Mouse (Mus musculus) kidney, embryonic 16.5 days (tissue): ENCODE measurements around the gene Chst3. TPM values are rescaled to one million over a fixed set of nuclear protein-coding genes. Genes with fewer than 3 reads are reported as not detected.
"Not testable (repeated sequence)": the region's sequence is repeated elsewhere in the genome, so short reads cannot be mapped to it uniquely, and the experiment has no call there.

Experiments used
- ATAC-seq: fragments of 200-750 bp; cut with Nextera tagmentation; 2 replicates; pipeline ENCODE4 v1.8.0; 2017; ENCODE audit warnings: moderate TSS enrichment; ENCODE audit not compliant: low FRiP score, low TSS enrichment
- H3K27ac ChIP-seq: fragments of 300-500 bp; sonication (generic); 2 replicates; pipeline ENCODE4 v1.5.1; 2014; ENCODE audit warnings: low read length
- H3K27me3 ChIP-seq: fragments of 300-500 bp; sonication (generic); 2 replicates; pipeline ENCODE4 v1.6.1; 2014; ENCODE audit warnings: low read length, control low read depth, mixed read lengths; ENCODE audit not compliant: insufficient read depth
- H3K36me3 ChIP-seq: fragments of 300-500 bp; sonication (generic); 2 replicates; pipeline ENCODE4 v1.6.1; 2014; ENCODE audit warnings: low read length, control low read depth, mixed read lengths; ENCODE audit not compliant: insufficient read depth
- H3K4me1 ChIP-seq: fragments of 300-500 bp; sonication (generic); 2 replicates; pipeline ENCODE4 v1.6.1; 2014; ENCODE audit warnings: low read length, control low read depth, mixed read lengths; ENCODE audit not compliant: insufficient read depth
- H3K4me2 ChIP-seq: fragments of 300-500 bp; sonication (generic); replicated peaks from 2 replicates; pipeline ENCODE4 v1.6.1; 2014; ENCODE audit warnings: low read depth, low read length
- H3K4me3 ChIP-seq: fragments of 300-500 bp; sonication (generic); 2 replicates; pipeline ENCODE4 v1.5.1; 2014; ENCODE audit warnings: mild to moderate bottlenecking, low read length
- H3K9ac ChIP-seq: fragments of 300-500 bp; sonication (generic); replicated peaks from 2 replicates; pipeline ENCODE4 v1.6.1; 2014; ENCODE audit warnings: low read length
- H3K9me3 ChIP-seq: fragments of 300-500 bp; sonication (generic); 2 replicates; pipeline ENCODE4 v1.6.1; 2016; ENCODE audit warnings: low read length, control low read depth
- WGBS: fragments of 180-500 bp; shearing (Covaris S2); extraction: QIAGEN DNeasy Blood & Tissue Kit; methylation state at CpG from one replicate; pipeline ENCODE4 v1.1.7; 2014; 5-methylcytosine and 5-hydroxymethylcytosine counted together
- polyA plus RNA-seq: library from polyadenylated mRNA; unstranded; fragments of >200 nt; fragmentation: Nextera tagmentation; extraction: Ambion mirVana; gene quantifications from 2 replicates; pipeline ENCODE4 v1.2.1, GENCODE M21; 2015

Chst3 gene
- polyA plus RNA-seq, 1 experiment from 2014 or later = 2.2 TPM

GRCm38 (mm10) chr10:60237475-60238154, 18.6 kb upstream of the Chst3 start:
- no peak overlapping the region for H3K9ac ChIP-seq
- no peaks in the 10 kb centered on the region for H3K27me3 ChIP-seq
- no peak overlapping the region for H3K27ac ChIP-seq
- no peak overlapping the region for H3K4me2 ChIP-seq
- H3K4me3 ChIP-seq = no peak overlapping the region
- no peaks in the 10 kb centered on the region for H3K36me3 ChIP-seq
- 64% methylated on average over 10 of the region's 10 CpGs for WGBS
- ATAC-seq = no peak
- 0 out of 2 replicates have a peak, but pooled peaks cover 4% of the 10 kb centered on the region for H3K9me3 ChIP-seq
- H3K4me1 ChIP-seq = no peaks in the 10 kb centered on the region

- not testable (repeated sequence) for H3K36me3 ChIP-seq, H3K9ac ChIP-seq, H3K4me1 ChIP-seq, H3K27me3 ChIP-seq, H3K4me3 ChIP-seq, H3K9me3 ChIP-seq, ATAC-seq, H3K27ac ChIP-seq, H3K4me2 ChIP-seq
- 94% methylated on average over 6 of the region's 6 CpGs for WGBS
Measured at GRCm38 (mm10) chr10:60235876-60236275, 16.8 kb upstream of the Chst3 start.

DNA sequence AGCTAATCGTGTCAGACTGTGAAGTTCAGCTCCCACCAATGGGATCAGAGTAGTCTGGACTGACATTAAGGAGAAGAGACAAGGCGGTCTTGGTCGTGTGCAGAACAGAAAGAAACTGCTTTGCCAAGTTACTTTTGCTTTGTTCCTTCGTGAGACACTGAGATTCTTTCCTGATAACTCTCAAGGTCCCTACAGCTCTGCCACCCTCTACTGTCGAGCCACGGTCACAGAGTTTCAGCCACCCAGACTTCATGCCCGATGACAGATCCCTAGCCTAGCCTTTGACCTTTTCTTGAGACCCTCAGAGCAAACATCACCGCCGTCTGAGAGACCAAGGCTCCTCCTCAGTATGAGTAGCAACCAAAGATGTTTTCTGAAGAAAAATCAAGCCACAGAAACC, 14.9 kb upstream of the Chst3 start:
- Histone ChIP-seq H3K27me3 (no peaks in the 10 kb centered on the region), H3K4me3 (no peak overlapping the region), H3K36me3 (no peaks in the 10 kb centered on the region), H3K9me3 (no peaks in the 10 kb centered on the region), H3K9ac (no peak overlapping the region), H3K4me2 (no peak overlapping the region), H3K27ac (no peak overlapping the region), H3K4me1 (no peaks in the 10 kb centered on the region)
- no peak for ATAC-seq
- WGBS = 76% methylated on average over 9 of the region's 9 CpGs

- H3K9ac ChIP-seq = no peak overlapping the region
- H3K4me1 ChIP-seq = no peaks in the 10 kb centered on the region
- H3K4me2 ChIP-seq = no peak overlapping the region
- H3K36me3 ChIP-seq = no peaks in the 10 kb centered on the region
- no peaks in the 10 kb centered on the region for H3K27me3 ChIP-seq
- no peak overlapping the region for H3K4me3 ChIP-seq
- WGBS = 75% methylated on average over 6 of the region's 6 CpGs
- H3K27ac ChIP-seq = no peak overlapping the region
- ATAC-seq = no peak
- H3K9me3 ChIP-seq = no peaks in the 10 kb centered on the region
Measured at GRCm38 (mm10) chr10:60230321-60231088, 11.4 kb upstream of the Chst3 start.

DNA sequence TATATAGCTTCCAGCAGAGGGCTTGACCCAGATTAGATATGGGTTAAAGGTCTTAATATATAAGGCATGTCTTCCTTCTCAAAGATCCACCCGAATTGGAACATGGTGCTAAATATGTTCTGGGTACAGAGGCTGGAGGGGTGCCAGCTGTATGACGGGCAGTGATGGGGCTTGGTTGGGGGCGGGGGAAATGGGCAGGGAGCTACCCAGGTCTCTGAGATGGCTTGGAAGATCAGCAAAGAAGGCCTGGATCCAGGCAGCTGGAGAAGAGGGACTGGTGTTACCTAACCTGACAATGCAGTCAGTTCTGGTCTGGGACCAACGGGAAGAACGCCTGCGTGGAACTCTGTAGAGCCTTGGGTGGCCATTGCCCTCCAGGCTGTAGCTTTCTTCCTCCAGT, 10.1 kb upstream of the Chst3 start:
- H3K9ac ChIP-seq = no peak overlapping the region
- WGBS = 83% methylated on average over 6 of the region's 6 CpGs
- H3K9me3 ChIP-seq = no peaks in the 10 kb centered on the region
- no peaks in the 10 kb centered on the region for H3K4me1 ChIP-seq
- no peak for ATAC-seq
- no peaks in the 10 kb centered on the region for H3K27me3 ChIP-seq
- H3K36me3 ChIP-seq = no peaks in the 10 kb centered on the region
- no peak overlapping the region for H3K4me2 ChIP-seq
- H3K27ac ChIP-seq = 0 out of 2 replicates have a peak overlapping the region, but pooled peaks have one; percentile 19
- no peak overlapping the region for H3K4me3 ChIP-seq

DNA sequence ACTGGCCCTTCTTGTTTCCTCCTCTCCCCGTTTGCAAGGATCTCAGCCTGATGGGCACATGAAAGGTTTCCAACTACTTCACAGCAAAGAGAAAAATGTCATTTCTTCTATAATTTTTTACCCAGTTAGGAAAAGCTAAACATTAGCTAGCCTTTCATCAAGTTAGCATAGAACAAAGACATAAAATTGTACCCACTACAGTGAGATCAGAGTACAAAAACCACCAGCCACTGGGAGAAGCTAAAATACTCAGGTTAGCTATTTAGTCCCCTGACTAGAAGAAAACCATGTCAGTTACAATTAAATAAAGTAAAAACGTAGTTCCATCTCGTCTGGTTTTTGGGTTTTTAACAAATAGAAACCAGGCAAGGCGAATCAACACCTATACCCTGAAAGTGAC, 8.6 kb upstream of the Chst3 start:
- peak overlapping the region; percentile 19 for H3K27ac ChIP-seq
- no peak for ATAC-seq
- no peaks in the 10 kb centered on the region for H3K27me3 ChIP-seq
- H3K4me1 ChIP-seq = no peaks in the 10 kb centered on the region
- no peak overlapping the region for H3K9ac ChIP-seq
- 64% methylated on average over 4 of the region's 4 CpGs for WGBS
- H3K36me3 ChIP-seq = no peaks in the 10 kb centered on the region
- no peak overlapping the region for H3K4me3 ChIP-seq
- no peak overlapping the region for H3K4me2 ChIP-seq
- no peaks in the 10 kb centered on the region for H3K9me3 ChIP-seq

DNA sequence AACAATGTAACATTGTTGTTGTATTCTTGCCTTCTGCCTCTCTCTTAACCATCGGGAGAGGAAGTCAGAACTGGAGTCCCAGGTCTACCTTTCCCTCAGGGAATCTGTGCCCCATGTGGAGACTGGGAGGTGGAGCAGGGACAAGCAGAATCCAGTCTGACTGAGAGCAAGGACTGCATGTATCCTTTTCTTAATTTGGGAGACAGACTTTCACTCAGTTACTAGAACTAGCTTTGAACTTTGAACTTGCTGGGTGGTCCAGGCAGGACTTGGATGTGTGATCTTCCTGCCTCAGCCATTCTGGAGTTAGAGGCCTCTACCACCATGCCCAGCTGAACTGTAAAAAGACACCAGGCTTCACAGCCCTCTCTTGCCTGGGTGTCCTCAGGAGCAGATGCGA, 5.5 kb upstream of the Chst3 start:
- WGBS = 59% methylated on average over 2 of the region's 2 CpGs
- 0 out of 2 replicates have a peak, but pooled peaks cover 2% of the 10 kb centered on the region for H3K27me3 ChIP-seq

GRCm38 (mm10) chr10:60221571-60222259, 2.7 kb upstream of the Chst3 start:
- not testable (repeated sequence) for H3K4me3 ChIP-seq

More for the DNA sequence above, 5.5 kb upstream of the Chst3 start:
- Histone ChIP-seq H3K27ac (no peak overlapping the region), H3K36me3 (no peaks in the 10 kb centered on the region), H3K9me3 (no peaks in the 10 kb centered on the region), H3K4me1 (0 out of 2 replicates have a peak, but pooled peaks cover 1% of the 10 kb centered on the region), H3K4me3 (no peak overlapping the region), H3K9ac (no peak overlapping the region), H3K4me2 (no peak overlapping the region)
- ATAC-seq = no peak

DNA sequence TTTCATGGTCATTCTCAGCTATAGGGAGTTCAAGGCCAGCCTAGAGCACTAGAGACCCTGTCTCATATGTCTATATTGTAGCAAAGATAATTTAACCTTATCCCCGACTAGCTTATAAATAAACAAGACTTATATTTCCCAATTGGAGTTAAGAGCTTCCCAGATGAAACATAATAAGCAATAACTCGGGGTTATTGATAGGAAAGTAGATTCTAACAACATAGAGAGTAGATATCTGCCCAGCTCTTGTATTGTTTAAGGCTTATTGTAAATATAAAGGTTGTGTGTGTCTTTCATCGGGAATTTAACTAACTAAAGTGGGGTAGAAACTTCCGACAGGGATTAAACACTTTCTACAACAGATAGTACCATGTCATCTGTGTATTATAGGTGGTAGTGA, 1.5 kb upstream of the Chst3 start:
- Histone ChIP-seq H3K27me3 (0 out of 2 replicates have a peak, but pooled peaks cover 3% of the 10 kb centered on the region), H3K27ac (no peak overlapping the region), H3K4me1 (peaks cover 16% of the 10 kb centered on the region), H3K4me2 (no peak overlapping the region), H3K4me3 (no peak overlapping the region), H3K9me3 (no peaks in the 10 kb centered on the region), H3K9ac (no peak overlapping the region), H3K36me3 (no peaks in the 10 kb centered on the region)
- 85% methylated on average over 4 of the region's 4 CpGs for WGBS
- no peak for ATAC-seq

More at GRCm38 (mm10) chr10:60221571-60222259, 2.7 kb upstream of the Chst3 start:
- H3K9me3 ChIP-seq, H3K36me3 ChIP-seq, H3K27me3 ChIP-seq, ATAC-seq, H3K27ac ChIP-seq, H3K4me2 ChIP-seq, H3K9ac ChIP-seq: not testable (repeated sequence)
- H3K4me1 ChIP-seq = peaks cover 16% of the 10 kb centered on the region
- 71% methylated on average over 5 of the region's 5 CpGs for WGBS
